Mouse (Mus musculus): Measurements from ENCODE around the gene Gm3264. TPM values are rescaled to one million over a fixed set of nuclear protein-coding genes. Genes with fewer than 3 reads are reported as not detected.
A peak's percentile ranks its signal among the peaks of the same experiment; 100 is the strongest.
"Not testable (repeated sequence)": the region's sequence is repeated elsewhere in the genome, so short reads cannot be mapped to it uniquely, and the experiment has no call there.

The Gm3264 gene
- 0.79 TPM in 1 of 2 replicates, not detected in the other for total RNA-seq (2012; rRNA removed)

DNA sequence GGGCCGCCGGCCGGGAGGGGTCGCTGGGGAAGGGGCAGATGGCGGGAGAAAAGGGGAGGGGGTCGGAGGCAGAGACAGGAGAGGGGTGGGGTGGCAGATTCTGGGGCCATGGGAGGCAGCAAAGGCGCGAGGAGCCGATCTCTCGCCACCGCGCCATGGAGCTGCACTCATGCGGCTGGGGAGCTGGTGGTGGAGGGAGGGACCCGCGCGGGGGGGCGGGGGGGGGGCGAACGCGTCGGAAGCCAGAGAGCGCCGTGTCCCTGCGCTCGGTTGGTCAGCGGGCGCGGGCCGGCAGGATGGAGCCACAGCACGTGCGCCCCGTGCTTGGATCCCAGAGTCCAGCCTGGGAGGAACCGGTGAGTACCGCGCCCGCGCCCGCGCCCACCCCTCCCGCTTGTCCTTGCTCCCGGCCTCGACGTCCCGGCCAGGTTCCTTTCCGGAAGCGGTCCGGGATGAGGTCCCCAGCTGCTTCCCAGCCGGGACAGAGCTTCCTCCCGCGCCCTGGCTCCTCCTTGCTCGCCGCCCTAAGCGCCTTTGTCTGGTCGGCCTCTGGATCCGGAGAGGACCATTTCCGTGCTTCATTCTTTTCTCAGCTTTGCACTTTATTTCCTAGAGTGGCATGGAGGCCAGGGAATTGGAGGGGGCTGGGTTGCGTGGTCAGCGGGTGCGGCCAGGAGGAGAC lies at the start of gene Gm3264:
Gene Gm3264, plus strand, starts transcription at position 278 of the 682 bp plus-strand sequence.
- H3K9me3 ChIP-seq (ENCODE audit: control insufficient read depth, insufficient read depth, low read depth, low read length); H3K27ac ChIP-seq (ENCODE audit: insufficient read depth, low read depth, low read length, poor library complexity, severe bottlenecking); H3K36me3 ChIP-seq (ENCODE audit: control insufficient read depth, insufficient read depth, low read length, poor library complexity, severe bottlenecking); DNase-seq (ENCODE audit: low read depth, low spot score); in situ Hi-C loops (cut with MboI; ENCODE audit: low sequenced_read_pairs in 2 of 2, unreplicated experiment in 2 of 2); H3K4me1 ChIP-seq (ENCODE audit: control insufficient read depth in 2 of 2, insufficient read depth in 2 of 2, low read length in 2 of 2, poor library complexity in 1 of 2): not testable (repeated sequence)
- H3K9ac ChIP-seq (ENCODE audit: insufficient read depth, low read depth, low read length, poor library complexity, severe bottlenecking), result peak within 1 kb of the TSS; percentile 53; the same call in 1 of the 2 replicates
- peak within 1 kb of the TSS; percentile 52 to 62 for H3K4me3 ChIP-seq (ENCODE audit: insufficient read depth in 1 of 2, low read depth in 1 of 2, low read length in 2 of 2, poor library complexity in 1 of 2, severe bottlenecking in 1 of 2)

DNA sequence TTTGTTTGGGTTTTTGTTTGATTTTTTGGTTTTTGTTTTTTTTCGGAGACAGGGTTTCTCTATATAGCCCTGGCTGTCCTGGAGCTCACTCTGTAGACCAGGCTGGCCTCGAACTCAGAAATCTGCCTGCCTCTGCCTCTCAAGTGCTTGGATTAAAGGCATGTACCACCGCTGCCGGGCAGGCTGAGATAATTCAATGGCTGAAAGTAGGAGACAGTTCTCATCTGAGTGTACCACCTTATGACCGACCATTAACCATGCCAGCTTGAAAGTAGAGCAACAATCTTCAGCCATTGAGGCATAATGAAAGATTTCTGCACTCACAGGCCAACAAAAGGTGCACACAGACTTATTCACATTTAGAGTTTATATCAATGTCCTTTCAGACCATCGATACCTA lies 49.0 kb upstream of the Gm3264 start:
- in situ Hi-C loops (cut with MboI; ENCODE audit: low sequenced_read_pairs in 2 of 2, unreplicated experiment in 2 of 2); H3K4me1 ChIP-seq (ENCODE audit: control insufficient read depth in 2 of 2, insufficient read depth in 2 of 2, low read length in 2 of 2, poor library complexity in 1 of 2); H3K9me3 ChIP-seq (ENCODE audit: control insufficient read depth, insufficient read depth, low read depth, low read length); H3K9ac ChIP-seq (ENCODE audit: insufficient read depth, low read depth, low read length, poor library complexity, severe bottlenecking); DNase-seq (ENCODE audit: low read depth, low spot score); H3K36me3 ChIP-seq (ENCODE audit: control insufficient read depth, insufficient read depth, low read length, poor library complexity, severe bottlenecking); H3K27ac ChIP-seq (ENCODE audit: insufficient read depth, low read depth, low read length, poor library complexity, severe bottlenecking); H3K4me3 ChIP-seq (ENCODE audit: insufficient read depth in 1 of 2, low read depth in 1 of 2, low read length in 2 of 2, poor library complexity in 1 of 2, severe bottlenecking in 1 of 2): not testable (repeated sequence)

DNA sequence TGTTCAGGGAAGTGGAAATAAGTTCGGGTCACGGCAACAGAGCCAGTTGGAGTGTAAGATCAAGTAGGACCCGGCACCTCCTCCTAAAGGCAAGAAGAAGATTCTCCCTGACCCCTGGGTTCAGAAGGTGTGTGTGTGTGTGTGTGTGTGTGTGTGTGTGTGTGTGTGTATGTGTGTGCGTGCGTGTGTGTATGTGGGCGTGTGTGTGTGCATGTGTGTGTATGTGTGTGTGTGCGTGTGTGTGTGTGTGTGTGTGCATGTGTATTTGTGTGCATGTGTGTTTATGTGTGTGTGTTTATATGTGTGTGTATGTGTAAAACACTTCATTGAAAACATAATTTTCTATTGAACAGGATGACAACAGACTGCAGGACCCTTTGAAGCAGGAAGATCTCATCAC lies 33.4 kb upstream of the Gm3264 start:
- H3K9me3 ChIP-seq (ENCODE audit: control insufficient read depth, insufficient read depth, low read depth, low read length); H3K4me3 ChIP-seq (ENCODE audit: insufficient read depth in 1 of 2, low read depth in 1 of 2, low read length in 2 of 2, poor library complexity in 1 of 2, severe bottlenecking in 1 of 2); H3K27ac ChIP-seq (ENCODE audit: insufficient read depth, low read depth, low read length, poor library complexity, severe bottlenecking); DNase-seq (ENCODE audit: low read depth, low spot score); in situ Hi-C loops (cut with MboI; ENCODE audit: low sequenced_read_pairs in 2 of 2, unreplicated experiment in 2 of 2); H3K4me1 ChIP-seq (ENCODE audit: control insufficient read depth in 2 of 2, insufficient read depth in 2 of 2, low read length in 2 of 2, poor library complexity in 1 of 2); H3K36me3 ChIP-seq (ENCODE audit: control insufficient read depth, insufficient read depth, low read length, poor library complexity, severe bottlenecking); H3K9ac ChIP-seq (ENCODE audit: insufficient read depth, low read depth, low read length, poor library complexity, severe bottlenecking): not testable (repeated sequence)

DNA sequence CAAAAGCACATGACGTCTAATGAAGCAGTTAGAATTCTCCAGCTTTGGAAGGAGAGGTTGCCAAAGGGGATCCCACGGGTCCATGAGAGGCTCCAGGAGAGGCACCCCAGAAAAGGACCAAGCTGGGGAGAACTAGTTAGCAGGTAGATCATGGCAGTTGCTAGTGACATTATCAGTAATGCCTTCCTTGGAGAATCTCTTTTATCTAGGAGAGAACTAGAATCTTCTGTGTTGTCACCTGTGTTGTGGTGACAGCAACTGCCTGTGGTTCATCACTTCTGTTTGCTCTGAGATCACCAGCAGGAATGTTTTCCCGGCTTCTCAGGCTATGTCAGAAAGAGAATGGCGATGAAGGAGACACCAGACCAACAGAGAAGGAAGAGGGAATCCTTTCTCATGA lies 17.6 kb upstream of the Gm3264 start, which contains the start of gene Gm3269:
Gene Gm3269, plus strand, starts transcription at position 301 of the 400 bp plus-strand sequence.
- H3K27ac ChIP-seq (ENCODE audit: insufficient read depth, low read depth, low read length, poor library complexity, severe bottlenecking); DNase-seq (ENCODE audit: low read depth, low spot score); H3K4me1 ChIP-seq (ENCODE audit: control insufficient read depth in 2 of 2, insufficient read depth in 2 of 2, low read length in 2 of 2, poor library complexity in 1 of 2); H3K9ac ChIP-seq (ENCODE audit: insufficient read depth, low read depth, low read length, poor library complexity, severe bottlenecking); in situ Hi-C loops (cut with MboI; ENCODE audit: low sequenced_read_pairs in 2 of 2, unreplicated experiment in 2 of 2); H3K36me3 ChIP-seq (ENCODE audit: control insufficient read depth, insufficient read depth, low read length, poor library complexity, severe bottlenecking); H3K9me3 ChIP-seq (ENCODE audit: control insufficient read depth, insufficient read depth, low read depth, low read length); H3K4me3 ChIP-seq (ENCODE audit: insufficient read depth in 1 of 2, low read depth in 1 of 2, low read length in 2 of 2, poor library complexity in 1 of 2, severe bottlenecking in 1 of 2): not testable (repeated sequence)

DNA sequence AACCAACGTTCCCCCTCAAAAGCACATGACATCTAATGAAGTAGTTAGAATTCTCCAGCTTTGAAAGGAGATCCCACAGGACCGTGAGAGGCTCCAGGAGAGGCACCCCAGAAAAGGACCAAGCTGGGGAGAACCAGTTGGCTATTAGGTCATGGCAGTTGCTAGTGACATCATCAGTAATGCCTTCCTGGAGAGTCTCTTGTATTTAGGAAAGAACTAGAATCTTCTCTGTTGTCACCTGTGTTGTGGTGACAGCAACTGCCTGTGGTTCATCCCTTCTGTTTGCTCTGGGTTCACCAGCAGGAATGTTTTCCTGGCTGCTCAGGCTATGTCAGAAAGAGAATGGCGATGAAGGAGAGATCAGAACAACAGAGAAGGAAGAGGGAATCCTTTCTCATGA lies 36.7 kb downstream of the Gm3264 start, which contains the start of gene Gm3278:
Gene Gm3278, plus strand, starts transcription at position 301 of the 400 bp plus-strand sequence.
- in situ Hi-C loops (cut with MboI; ENCODE audit: low sequenced_read_pairs in 2 of 2, unreplicated experiment in 2 of 2), result not testable (repeated sequence)

More for the DNA sequence above, 36.7 kb downstream of the Gm3264 start, which contains the start of gene Gm3278:
- DNase-seq (ENCODE audit: low read depth, low spot score); H3K9me3 ChIP-seq (ENCODE audit: control insufficient read depth, insufficient read depth, low read depth, low read length); H3K27ac ChIP-seq (ENCODE audit: insufficient read depth, low read depth, low read length, poor library complexity, severe bottlenecking); H3K36me3 ChIP-seq (ENCODE audit: control insufficient read depth, insufficient read depth, low read length, poor library complexity, severe bottlenecking); H3K4me1 ChIP-seq (ENCODE audit: control insufficient read depth in 2 of 2, insufficient read depth in 2 of 2, low read length in 2 of 2, poor library complexity in 1 of 2); H3K9ac ChIP-seq (ENCODE audit: insufficient read depth, low read depth, low read length, poor library complexity, severe bottlenecking); H3K4me3 ChIP-seq (ENCODE audit: insufficient read depth in 1 of 2, low read depth in 1 of 2, low read length in 2 of 2, poor library complexity in 1 of 2, severe bottlenecking in 1 of 2): not testable (repeated sequence)

Other genes with a start within 250 kb of the Gm3264 start
- 0.18 TPM in 1 of 2 replicates, not detected in the other for gene Gm8159, start 223.2 kb upstream of the Gm3264 start, total RNA-seq (2012; rRNA removed)
- gene Gm3239, start 191.4 kb upstream of the Gm3264 start, total RNA-seq (2012; rRNA removed), result 0.26 and 0.40 TPM in 2 replicates
- not detected in 2 replicates for gene Gm7876, start 146.3 kb upstream of the Gm3264 start, total RNA-seq (2012; rRNA removed)
- 0.22 and 0.26 TPM in 2 replicates for gene Gm3252, start 128.8 kb upstream of the Gm3264 start, total RNA-seq (2012; rRNA removed)
- not detected in 2 replicates for gene Gm9602, start 79.2 kb upstream of the Gm3264 start, total RNA-seq (2012; rRNA removed)
- not detected in 2 replicates for gene Gm3269, start 17.5 kb upstream of the Gm3264 start, total RNA-seq (2012; rRNA removed)
- gene Gm3278, start 36.8 kb downstream of the Gm3264 start, total RNA-seq (2012; rRNA removed), result not detected in 2 replicates
- gene Gm8297, start 128.4 kb downstream of the Gm3264 start, total RNA-seq (2012; rRNA removed), result not detected in 2 replicates
- gene Gm3298, start 160.3 kb downstream of the Gm3264 start, total RNA-seq (2012; rRNA removed), result not detected in 2 replicates
- gene 4930555G01Rik, start 195.1 kb downstream of the Gm3264 start, total RNA-seq (2012; rRNA removed), result not detected in 2 replicates
- 0.16 and 0.31 TPM in 2 replicates for gene Gm8281, start 215.5 kb downstream of the Gm3264 start, total RNA-seq (2012; rRNA removed)